ENCODE assay signal across 11 mouse cellular contexts in the genomic region with DNA sequence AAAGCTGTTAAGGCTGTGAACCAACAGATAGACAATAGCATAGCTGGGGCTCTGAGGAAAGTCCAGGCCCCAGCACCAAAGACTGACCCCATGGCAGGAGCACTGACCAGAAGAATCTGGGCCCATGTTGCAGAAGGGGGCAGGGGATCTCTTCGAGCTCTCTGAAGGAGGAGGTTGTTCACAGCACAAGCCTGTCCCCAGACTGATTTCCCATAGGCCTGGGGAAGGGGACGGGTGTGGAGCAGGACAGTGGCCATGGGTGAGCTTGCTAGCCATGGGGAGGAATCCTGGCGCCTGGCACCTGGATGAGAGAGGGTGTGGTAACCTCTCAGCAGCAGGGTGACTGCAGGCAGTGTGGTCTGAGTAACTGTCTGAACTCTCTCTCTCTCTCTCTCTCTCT.
DNase-seq lines count a peak whose midpoint lies in the region; ATAC-seq lines count a peak whose summit lies in the region.
"Had no signal": no experiment of that assay in that cellular context is flagged by ENCODE, and none has a peak within 500 bp of the region (broad histone marks: within the 10 kb centered on the region; RNA-seq: fewer than 3 reads in every experiment).

No protein-coding gene starts in this region.

- WGBS in heart, embryonic 10.5 days, result 32% methylated on average over 3 of the region's 3 CpGs
- 12% methylated on average over 3 of the region's 3 CpGs for WGBS in forebrain, embryonic 13.5 days
- 13% methylated on average over 3 of the region's 3 CpGs for WGBS in midbrain, embryonic 11.5 days

- H3K9ac ChIP-seq in forebrain, embryonic 13.5 days, result no peak overlapping the region
- no peak overlapping the region; the same call in 1 of the 2 replicates for H3K9ac ChIP-seq in midbrain, embryonic 11.5 days (ENCODE audit: low read length)
- H3K9ac ChIP-seq: intestine, embryonic 15.5 days; liver, embryonic 14.5 days had no signal

- DNase-seq in heart, embryonic 10.5 days (ENCODE audit: low spot score), result no peak
- DNase-seq in heart, adult 18-20 months, result no peak
- DNase-seq in MN1 (ENCODE audit: low spot score), result peak; percentile 40
- DNase-seq in midbrain, embryonic 11.5 days (ENCODE audit: low spot score, missing footprints), result peak; percentile 88
- no peak for DNase-seq in testis, postnatal 14 days (ENCODE audit: low spot score)
- DNase-seq: gastrocnemius, postnatal 25 days had no signal

- no peaks in the 10 kb centered on the region for H3K27me3 ChIP-seq in heart, embryonic 10.5 days (ENCODE audit: insufficient read depth, poor library complexity, severe bottlenecking)
- no peaks in the 10 kb centered on the region for H3K27me3 ChIP-seq in forebrain, embryonic 13.5 days
- no peaks in the 10 kb centered on the region for H3K27me3 ChIP-seq in midbrain, embryonic 11.5 days (ENCODE audit: control insufficient read depth, insufficient read depth, low read length)
- H3K27me3 ChIP-seq: intestine, embryonic 15.5 days had no signal

- ATAC-seq in forebrain, embryonic 13.5 days, result peak; percentile 42
- ATAC-seq in midbrain, embryonic 11.5 days (ENCODE audit: low FRiP score), result peak; percentile 54
- no peak for ATAC-seq in erythroblast, adult 5-6 weeks (replicated peaks; ENCODE audit: low FRiP score, poor library complexity, severe bottlenecking)
- no peak for ATAC-seq in granulocyte monocyte progenitor cell, adult 5-6 weeks (replicated peaks; ENCODE audit: poor library complexity, severe bottlenecking)
- ATAC-seq: intestine, embryonic 15.5 days had no signal

- no peaks in the 10 kb centered on the region for H3K36me3 ChIP-seq in heart, embryonic 10.5 days
- H3K36me3 ChIP-seq in forebrain, embryonic 13.5 days (ENCODE audit: poor library complexity, severe bottlenecking), result no peaks in the 10 kb centered on the region
- H3K36me3 ChIP-seq in midbrain, embryonic 11.5 days (ENCODE audit: control insufficient read depth, insufficient read depth, low read length), result no peaks in the 10 kb centered on the region
- H3K36me3 ChIP-seq: intestine, embryonic 15.5 days had no signal

- H3K4me2 ChIP-seq in forebrain, embryonic 13.5 days, result no peak overlapping the region
- no peak overlapping the region for H3K4me2 ChIP-seq in midbrain, embryonic 11.5 days
- H3K4me2 ChIP-seq: intestine, embryonic 15.5 days had no signal

- H3K4me3 ChIP-seq in heart, embryonic 10.5 days, result no peak overlapping the region
- H3K4me3 ChIP-seq in forebrain, embryonic 13.5 days, result no peak overlapping the region
- H3K4me3 ChIP-seq in midbrain, embryonic 11.5 days (ENCODE audit: low read depth, low read length), result no peak overlapping the region
- H3K4me3 ChIP-seq: intestine, embryonic 15.5 days had no signal

- peak overlapping the region; percentile 69 for H3K27ac ChIP-seq in heart, embryonic 10.5 days
- peak overlapping the region; percentile 28 for H3K27ac ChIP-seq in forebrain, embryonic 13.5 days
- peak overlapping the region; percentile 25 for H3K27ac ChIP-seq in midbrain, embryonic 11.5 days (ENCODE audit: low read depth, low read length)
- H3K27ac ChIP-seq: intestine, embryonic 15.5 days; liver, embryonic 14.5 days had no signal

- peaks cover 28% of the 10 kb centered on the region for H3K4me1 ChIP-seq in heart, embryonic 10.5 days
- H3K4me1 ChIP-seq in forebrain, embryonic 13.5 days, result peaks cover 24% of the 10 kb centered on the region
- peaks cover 21% of the 10 kb centered on the region for H3K4me1 ChIP-seq in midbrain, embryonic 11.5 days (ENCODE audit: control insufficient read depth, insufficient read depth, low read length)
- H3K4me1 ChIP-seq: intestine, embryonic 15.5 days had no signal

- no peaks in the 10 kb centered on the region for H3K9me3 ChIP-seq in heart, embryonic 10.5 days
- no peaks in the 10 kb centered on the region for H3K9me3 ChIP-seq in forebrain, embryonic 13.5 days (replicated peaks)
- no peaks in the 10 kb centered on the region for H3K9me3 ChIP-seq in midbrain, embryonic 11.5 days (ENCODE audit: control insufficient read depth, low read length)
- H3K9me3 ChIP-seq: intestine, embryonic 15.5 days had no signal

Comparison
In these comparisons a context has a peak if more than half of its experiments do, and no peak if none do; other contexts are left out.
1. DNase-seq: peak in MN1 (single experiment) and midbrain, embryonic 11.5 days (single experiment); none in heart, embryonic 10.5 days (single experiment), heart, adult 18-20 months (0 of 2) and testis, postnatal 14 days (single experiment).
2. ATAC-seq: peak in forebrain, embryonic 13.5 days (single experiment) and midbrain, embryonic 11.5 days (single experiment); none in erythroblast, adult 5-6 weeks (single experiment) and granulocyte monocyte progenitor cell, adult 5-6 weeks (single experiment).
3. Peak in every context shown above with its lines, with median percentiles within 50 percentile points of each other: H3K27ac ChIP-seq.